Mouse (Mus musculus): ENCODE data around the gene Ptprd. TPM values are rescaled to one million over a fixed set of nuclear protein-coding genes. Genes with fewer than 3 reads are reported as not detected.

The Ptprd gene
- 0.33 TPM for total RNA-seq (2023)

DNA sequence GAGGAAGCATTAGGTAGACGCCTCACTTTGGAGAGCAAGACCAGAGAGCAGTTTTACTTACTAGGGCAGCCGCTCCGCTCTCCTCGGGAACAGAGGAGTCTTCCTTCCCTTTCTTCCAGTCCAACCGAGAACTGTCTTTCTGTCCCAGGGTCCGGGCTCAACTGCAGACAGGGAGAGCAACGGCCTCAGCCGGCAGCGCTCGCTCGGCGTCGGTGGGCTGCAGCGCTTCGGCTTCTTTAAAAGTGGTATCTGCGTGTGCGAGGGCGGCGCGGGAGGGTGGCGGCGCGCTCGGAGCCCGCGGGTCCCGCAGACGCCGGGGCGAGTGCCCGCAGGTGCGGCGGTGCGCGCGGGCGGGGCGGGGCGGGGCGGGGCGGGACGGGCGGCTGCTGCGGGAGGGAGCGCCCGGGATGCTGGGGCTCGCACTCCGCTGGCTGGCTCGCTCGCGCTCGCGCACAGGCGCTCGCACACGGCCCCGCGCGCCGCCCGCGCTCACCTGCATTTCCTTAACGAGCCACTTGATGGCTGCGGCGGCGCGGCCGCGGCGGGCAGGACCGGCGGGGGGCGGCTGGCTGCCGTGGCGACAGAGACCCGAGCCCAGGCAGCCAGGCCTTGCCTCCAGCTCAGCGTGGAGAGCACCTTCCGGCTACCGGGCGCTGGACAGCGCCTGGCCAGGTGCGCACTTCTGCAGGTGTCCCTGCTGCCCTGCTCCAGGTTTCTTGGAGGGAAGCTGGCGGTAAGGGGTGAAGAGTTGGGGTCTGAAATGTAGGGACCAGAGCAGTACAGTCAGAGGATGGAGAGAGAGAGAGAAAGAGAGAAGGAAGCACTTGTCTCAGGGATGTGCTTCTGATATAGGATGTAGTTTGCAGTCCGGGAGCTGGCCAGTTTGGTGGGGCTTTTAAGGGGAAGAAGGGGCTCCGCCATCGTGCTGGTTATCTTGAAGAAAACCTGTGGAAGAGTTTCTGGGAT, at the start of gene Ptprd:
TSS of gene Ptprd (minus strand) at position 433 of the 966 bp plus-strand sequence.

Data from CD4-positive naive resting alpha-beta T cell, adult 57 days (primary cell).